Mouse (Mus musculus) embryonic facial prominence, embryonic 12.5 days (tissue): ENCODE results near the gene Hdac4. TPM values are rescaled to one million over a fixed set of nuclear protein-coding genes. Genes with fewer than 3 reads are reported as not detected.

ENCODE experiments used
- ATAC-seq: fragments of 200-750 bp; cut with Nextera tagmentation; 2 replicates; pipeline ENCODE4 v1.8.0; 2017; ENCODE audit not compliant: insufficient number of reproducible peaks, insufficient read depth, low FRiP score, low TSS enrichment
- H3K27ac ChIP-seq: fragments of 300-500 bp; sonication (generic); 2 replicates; pipeline ENCODE4 v1.5.1; 2016; ENCODE audit warnings: mild to moderate bottlenecking
- H3K27me3 ChIP-seq: fragments of 300-500 bp; sonication (generic); 2 replicates; pipeline ENCODE4 v1.6.1; 2016; ENCODE audit warnings: mild to moderate bottlenecking, moderate library complexity
- H3K36me3 ChIP-seq: fragments of 300-500 bp; sonication (generic); 2 replicates; pipeline ENCODE4 v1.6.1; 2016; ENCODE audit warnings: mild to moderate bottlenecking
- H3K4me1 ChIP-seq: fragments of 300-500 bp; sonication (generic); 2 replicates; pipeline ENCODE4 v1.6.1; 2016
- H3K4me2 ChIP-seq: fragments of 300-500 bp; sonication (generic); replicated peaks from 2 replicates; pipeline ENCODE4 v1.6.1; 2016; ENCODE audit warnings: mild to moderate bottlenecking, moderate library complexity
- H3K4me3 ChIP-seq: fragments of 300-500 bp; sonication (generic); 2 replicates; pipeline ENCODE4 v1.5.1; 2016; ENCODE audit warnings: mild to moderate bottlenecking
- H3K9ac ChIP-seq: fragments of 300-500 bp; sonication (generic); 2 replicates; pipeline ENCODE4 v1.6.1; 2016; ENCODE audit warnings: mild to moderate bottlenecking, moderate library complexity
- H3K9me3 ChIP-seq: fragments of 300-500 bp; sonication (generic); 2 replicates; pipeline ENCODE4 v1.6.1; 2016; ENCODE audit warnings: mild to moderate bottlenecking, moderate library complexity
- WGBS: fragments of 180-500 bp; shearing (Covaris S2); methylation state at CpG from one replicate; pipeline ENCODE4 v1.1.7; 2016; 5-methylcytosine and 5-hydroxymethylcytosine counted together
- polyA plus RNA-seq: library from polyadenylated mRNA; unstranded; fragments of >200 nt; fragmentation: Nextera tagmentation; extraction: Ambion mirVana; gene quantifications from 2 replicates; pipeline ENCODE4 v1.2.1, GENCODE M21; 2016

Hdac4 gene
- 24.2 and 30.7 TPM in 2 replicates for polyA plus RNA-seq

GRCm38 (mm10) chr1:92195360-92196149, at the start of gene Hdac4:
Gene Hdac4 (minus strand): TSS chr1:92195699.
- Histone ChIP-seq H3K4me3 (no peak within 1 kb of the TSS), H3K9ac (no peak within 1 kb of the TSS), H3K27me3 (no peaks in the 10 kb centered on the region), H3K4me1 (no peaks in the 10 kb centered on the region), H3K27ac (no peak within 1 kb of the TSS), H3K36me3 (no peaks in the 10 kb centered on the region), H3K4me2 (no peak within 1 kb of the TSS), H3K9me3 (no peaks in the 10 kb centered on the region)
- ATAC-seq: no peak
- WGBS: 72% methylated on average over 13 of the region's 13 CpGs

GRCm38 (mm10) chr1:92243549-92243948, 48.0 kb upstream of the Hdac4 start:
- no peak for ATAC-seq
- H3K27me3 ChIP-seq: no peaks in the 10 kb centered on the region
- WGBS: 88% methylated on average over 8 of the region's 8 CpGs
- H3K9me3 ChIP-seq: no peaks in the 10 kb centered on the region
- H3K36me3 ChIP-seq: no peaks in the 10 kb centered on the region
- H3K4me1 ChIP-seq: no peaks in the 10 kb centered on the region
- no peak overlapping the region for H3K4me3 ChIP-seq
- no peak overlapping the region for H3K9ac ChIP-seq
- no peak overlapping the region for H3K27ac ChIP-seq
- no peak overlapping the region for H3K4me2 ChIP-seq

- WGBS: 81% methylated on average over 4 of the region's 4 CpGs
- Histone ChIP-seq H3K27me3 (no peaks in the 10 kb centered on the region), H3K4me2 (no peak overlapping the region), H3K27ac (no peak overlapping the region), H3K36me3 (no peaks in the 10 kb centered on the region), H3K9ac (no peak overlapping the region), H3K4me3 (no peak overlapping the region), H3K9me3 (no peaks in the 10 kb centered on the region), H3K4me1 (no peaks in the 10 kb centered on the region)
- no peak for ATAC-seq
These were observed 44.6 kb upstream of the Hdac4 start for GRCm38 (mm10) chr1:92240072-92240471.

GRCm38 (mm10) chr1:92235600-92235999, 40.1 kb upstream of the Hdac4 start:
- Histone ChIP-seq H3K27ac (no peak overlapping the region), H3K36me3 (no peaks in the 10 kb centered on the region), H3K4me3 (no peak overlapping the region), H3K27me3 (no peaks in the 10 kb centered on the region), H3K9me3 (no peaks in the 10 kb centered on the region), H3K9ac (no peak overlapping the region), H3K4me1 (no peaks in the 10 kb centered on the region), H3K4me2 (no peak overlapping the region)
- 88% methylated on average over 4 of the region's 4 CpGs for WGBS
- ATAC-seq: no peak

- Histone ChIP-seq H3K4me2 (no peak overlapping the region), H3K4me3 (no peak overlapping the region), H3K9ac (no peak overlapping the region), H3K27me3 (no peaks in the 10 kb centered on the region), H3K27ac (no peak overlapping the region), H3K9me3 (no peaks in the 10 kb centered on the region), H3K36me3 (no peaks in the 10 kb centered on the region), H3K4me1 (peaks cover 8% of the 10 kb centered on the region)
- 85% methylated on average over 2 of the region's 2 CpGs for WGBS
- no peak for ATAC-seq
These were observed 29.8 kb upstream of the Hdac4 start for GRCm38 (mm10) chr1:92225297-92225696.

GRCm38 (mm10) chr1:92223956-92224891, 28.7 kb upstream of the Hdac4 start:
- peak overlapping the region; percentile 19; the same call in 1 of the 2 replicates for H3K4me2 ChIP-seq
- H3K27ac ChIP-seq: no peak overlapping the region
- no peaks in the 10 kb centered on the region for H3K27me3 ChIP-seq
- WGBS: 33% methylated on average over 17 of the region's 17 CpGs
- peaks cover 8% of the 10 kb centered on the region for H3K4me1 ChIP-seq
- no peak overlapping the region for H3K9ac ChIP-seq
- H3K4me3 ChIP-seq: no peak overlapping the region
- no peaks in the 10 kb centered on the region for H3K9me3 ChIP-seq
- peak; percentile 65; the same call in 1 of the 2 replicates for ATAC-seq
- no peaks in the 10 kb centered on the region for H3K36me3 ChIP-seq

- Histone ChIP-seq H3K9ac (no peak overlapping the region), H3K4me3 (no peak overlapping the region), H3K36me3 (no peaks in the 10 kb centered on the region), H3K27ac (no peak overlapping the region), H3K4me2 (no peak overlapping the region), H3K4me1 (peaks cover 10% of the 10 kb centered on the region), H3K9me3 (no peaks in the 10 kb centered on the region), H3K27me3 (no peaks in the 10 kb centered on the region)
- ATAC-seq: no peak
- WGBS: 81% methylated on average over 11 of the region's 11 CpGs
These were observed 21.2 kb upstream of the Hdac4 start for GRCm38 (mm10) chr1:92216710-92217109.

- ATAC-seq: no peak
- WGBS: 62% methylated on average over 11 of the region's 11 CpGs
- Histone ChIP-seq H3K4me2 (no peak overlapping the region), H3K4me1 (peaks cover 10% of the 10 kb centered on the region), H3K36me3 (no peaks in the 10 kb centered on the region), H3K9ac (no peak overlapping the region), H3K27me3 (no peaks in the 10 kb centered on the region), H3K27ac (no peak overlapping the region), H3K9me3 (no peaks in the 10 kb centered on the region), H3K4me3 (no peak overlapping the region)
These were observed 20.6 kb upstream of the Hdac4 start for GRCm38 (mm10) chr1:92215996-92216630.

- H3K4me3 ChIP-seq: no peak overlapping the region
- no peak overlapping the region for H3K9ac ChIP-seq
- no peaks in the 10 kb centered on the region for H3K9me3 ChIP-seq
- WGBS: 83% methylated on average over 8 of the region's 8 CpGs
- ATAC-seq: no peak
- no peaks in the 10 kb centered on the region for H3K36me3 ChIP-seq
- no peak overlapping the region for H3K4me2 ChIP-seq
- peaks cover 10% of the 10 kb centered on the region for H3K4me1 ChIP-seq
- H3K27ac ChIP-seq: 0 out of 2 replicates have a peak overlapping the region, but pooled peaks have one; percentile 5
- no peaks in the 10 kb centered on the region for H3K27me3 ChIP-seq
These were observed 19.7 kb upstream of the Hdac4 start for GRCm38 (mm10) chr1:92215131-92215638.

- Histone ChIP-seq H3K4me2 (no peak overlapping the region), H3K9me3 (no peaks in the 10 kb centered on the region), H3K27me3 (no peaks in the 10 kb centered on the region), H3K4me3 (no peak overlapping the region), H3K4me1 (peaks cover 10% of the 10 kb centered on the region), H3K27ac (peak overlapping the region; percentile 26; the same call in 1 of the 2 replicates), H3K36me3 (no peaks in the 10 kb centered on the region), H3K9ac (no peak overlapping the region)
- WGBS: 32% methylated on average over 13 of the region's 13 CpGs
- ATAC-seq: no peak
These were observed 16.7 kb upstream of the Hdac4 start for GRCm38 (mm10) chr1:92212003-92212750.
